Mouse (Mus musculus): Measurements from ENCODE around the gene Inhba.

Inhba gene

DNA sequence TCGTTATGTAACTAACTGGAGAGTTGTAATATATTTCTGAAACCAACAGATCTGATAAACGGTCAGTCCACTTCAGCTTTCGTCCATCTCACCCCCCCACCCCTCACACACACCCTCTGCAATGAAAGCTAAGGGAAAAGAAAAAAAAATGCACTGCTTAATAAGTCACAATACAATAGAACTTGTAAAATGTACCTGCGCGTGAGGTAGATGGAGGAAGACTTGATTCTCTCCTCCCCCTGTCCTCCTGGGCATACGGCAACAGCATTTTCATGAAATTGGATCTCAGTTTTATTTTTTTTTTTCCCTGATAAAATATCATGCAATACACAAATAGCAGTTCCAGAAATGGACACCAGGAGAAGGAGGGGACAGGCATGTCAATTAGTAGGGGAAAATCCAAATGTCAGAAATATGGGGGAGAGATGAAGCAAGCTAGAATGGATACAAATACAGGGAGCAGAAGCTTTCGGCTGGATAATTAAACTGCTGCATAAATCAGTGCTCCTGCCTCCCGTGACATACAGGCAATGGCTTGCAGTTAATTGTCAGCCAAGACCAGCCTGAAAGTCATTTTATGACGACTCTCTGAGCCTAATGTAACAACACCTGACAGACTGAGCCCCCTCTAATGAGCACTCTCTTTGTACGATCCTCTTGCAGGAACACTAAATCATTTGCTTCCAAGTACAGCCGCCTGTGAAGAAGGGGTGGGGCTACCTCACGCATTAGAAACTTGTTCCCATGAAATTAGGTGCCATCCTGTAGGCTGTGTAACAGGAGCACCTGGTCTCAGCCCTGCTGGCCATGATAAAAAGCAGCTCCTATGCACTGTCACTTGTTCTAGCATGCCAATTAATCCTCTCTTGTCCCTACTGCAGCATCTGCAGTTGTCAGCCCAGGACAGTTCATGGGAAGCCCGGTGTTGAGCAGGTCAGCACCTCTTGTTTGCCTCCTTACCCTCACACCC, 11.7 kb downstream of the Inhba start:
- peak; percentile 29 for DNase-seq (ENCODE audit: low read depth)

DNA sequence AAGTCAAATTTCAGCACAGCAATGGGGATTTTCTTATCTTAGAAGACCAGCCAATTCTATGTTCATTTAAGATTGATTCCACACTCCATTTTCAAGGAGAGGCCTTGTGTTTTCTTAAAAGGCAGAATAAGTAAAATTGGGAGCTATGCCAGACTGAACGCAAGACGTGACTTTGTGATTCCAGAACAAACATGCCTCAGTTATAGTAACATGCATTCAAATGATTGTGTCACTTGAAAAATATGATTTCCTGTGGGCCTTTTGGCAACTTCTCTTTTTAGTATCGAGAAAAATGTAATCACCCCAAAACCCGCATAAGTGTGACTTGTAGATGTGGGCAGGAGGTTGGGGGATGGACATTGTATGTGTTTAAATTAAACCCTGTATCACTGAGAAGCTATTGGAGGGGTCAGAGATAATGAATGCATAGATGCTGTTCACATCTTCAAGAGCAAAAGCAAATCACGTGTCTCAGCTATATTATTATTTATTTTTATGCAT, 19.0 kb downstream of the Inhba start:
- no peak for DNase-seq (ENCODE audit: low read depth)

DNA sequence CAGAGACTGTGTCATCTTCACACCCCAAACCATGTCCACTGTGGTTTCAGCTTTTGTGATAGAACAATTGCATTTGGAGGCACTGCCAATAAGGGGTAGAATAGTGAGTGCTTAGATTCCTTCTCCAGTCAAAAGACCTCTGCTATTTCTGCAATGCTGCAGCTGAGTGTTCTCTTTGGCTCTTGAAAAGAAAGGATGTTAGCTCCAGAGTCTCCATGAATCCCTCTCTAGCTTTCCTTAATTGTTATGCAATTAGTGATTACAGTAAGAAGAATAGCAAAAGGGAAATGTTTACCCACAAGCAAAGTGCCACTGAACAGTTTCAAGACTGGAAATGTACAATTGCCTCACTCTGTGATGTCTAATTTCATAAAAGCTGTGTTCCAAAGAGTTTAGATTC, 20.8 kb downstream of the Inhba start:
- DNase-seq (ENCODE audit: low read depth): no peak

DNA sequence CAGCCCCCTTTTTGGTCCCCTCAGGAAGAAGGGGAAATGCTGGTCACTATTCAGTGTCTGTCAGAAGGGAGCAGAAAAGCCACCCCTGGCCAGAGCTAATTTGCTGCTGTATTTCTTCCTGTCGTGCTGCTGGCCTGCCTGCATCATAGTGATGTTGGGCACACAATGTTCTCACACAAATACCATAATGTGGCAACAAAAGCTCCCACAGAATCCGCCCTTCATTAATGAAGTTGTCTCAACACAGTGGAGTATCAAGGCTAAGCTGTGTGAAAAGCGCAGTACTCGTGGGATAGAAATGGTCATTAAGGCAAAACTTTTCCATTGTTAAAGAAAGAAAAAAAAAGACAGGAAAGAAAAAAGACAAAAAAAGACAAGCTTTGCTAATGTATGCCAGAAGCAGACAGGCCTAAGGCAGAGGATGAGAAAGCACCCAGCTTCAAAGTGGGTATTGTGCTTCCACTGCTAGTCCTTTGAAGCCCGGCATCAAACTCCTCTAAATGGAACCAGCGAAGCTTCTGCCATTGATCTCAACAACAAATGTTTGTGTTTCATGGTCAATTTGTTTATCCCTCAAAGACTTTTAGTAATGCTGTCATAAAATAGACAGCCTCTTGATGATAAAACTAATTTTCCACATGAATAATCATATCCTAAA, 21.4 kb downstream of the Inhba start:
- DNase-seq (ENCODE audit: low read depth): no peak

DNA sequence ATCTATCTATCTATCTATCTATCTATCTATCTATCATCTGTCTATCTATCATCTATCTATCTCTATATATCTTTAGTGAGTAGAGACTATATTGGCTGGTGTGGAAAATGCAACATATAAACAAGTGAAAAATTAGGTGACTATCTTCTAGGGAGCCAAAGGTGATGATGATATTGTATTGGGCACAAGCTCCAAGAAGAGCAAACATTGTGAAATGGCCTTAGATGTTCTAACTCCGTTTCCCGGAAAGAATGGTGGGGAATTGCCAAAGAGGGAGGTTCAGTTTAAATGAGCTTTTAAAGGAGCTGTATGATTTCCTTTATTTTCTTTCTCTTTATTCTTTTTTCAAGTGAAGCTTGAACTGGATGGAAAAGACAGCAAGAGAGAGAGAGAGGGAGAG, 57.4 kb downstream of the Inhba start:
- DNase-seq (ENCODE audit: low read depth): no peak

DNA sequence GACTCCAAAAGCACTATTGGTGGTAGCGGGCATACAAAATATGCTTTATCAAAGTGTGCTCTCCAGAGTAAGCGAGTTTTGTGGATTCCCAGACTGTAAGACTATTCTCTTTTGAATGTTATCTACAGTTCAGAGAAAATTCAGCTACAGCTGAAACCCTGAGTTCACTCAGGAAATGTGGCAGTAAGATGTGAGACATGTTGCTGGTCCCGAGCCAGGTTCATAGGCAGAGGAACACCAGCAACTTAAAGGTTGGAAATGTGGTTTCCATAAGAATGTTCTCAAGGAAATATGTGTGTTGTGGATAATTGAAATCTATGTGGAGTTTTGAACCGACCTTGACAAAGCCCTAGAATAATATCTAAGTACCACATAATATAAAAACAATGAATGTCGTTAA, 65.6 kb downstream of the Inhba start:
- DNase-seq (ENCODE audit: low read depth): peak; percentile 9

DNA sequence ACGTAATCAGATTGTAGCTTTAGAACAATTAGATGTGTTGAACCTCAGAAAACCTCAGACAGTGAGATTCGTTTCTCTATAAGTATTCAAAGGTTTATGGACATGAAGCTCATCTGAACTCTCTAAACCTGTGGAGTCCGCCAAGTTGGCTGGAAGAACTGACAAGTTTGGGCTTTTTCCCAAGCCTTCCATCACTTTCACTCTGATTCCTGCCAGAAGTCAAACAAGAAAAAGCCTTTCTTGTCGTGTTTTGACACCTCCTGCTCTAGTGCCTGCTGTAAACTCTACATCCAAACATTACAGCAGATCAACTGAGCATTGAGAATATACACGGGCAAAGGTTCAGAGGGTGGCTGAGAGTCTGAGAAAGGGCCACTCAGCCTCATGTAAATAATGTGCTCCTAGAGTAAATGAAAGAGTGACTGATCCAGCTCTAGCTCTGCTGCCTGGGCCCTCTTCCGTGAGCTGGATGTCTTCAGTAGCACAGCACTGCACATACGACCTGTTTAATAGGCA, 66.6 kb downstream of the Inhba start:
- peak; percentile 6 for DNase-seq (ENCODE audit: low read depth)

DNA sequence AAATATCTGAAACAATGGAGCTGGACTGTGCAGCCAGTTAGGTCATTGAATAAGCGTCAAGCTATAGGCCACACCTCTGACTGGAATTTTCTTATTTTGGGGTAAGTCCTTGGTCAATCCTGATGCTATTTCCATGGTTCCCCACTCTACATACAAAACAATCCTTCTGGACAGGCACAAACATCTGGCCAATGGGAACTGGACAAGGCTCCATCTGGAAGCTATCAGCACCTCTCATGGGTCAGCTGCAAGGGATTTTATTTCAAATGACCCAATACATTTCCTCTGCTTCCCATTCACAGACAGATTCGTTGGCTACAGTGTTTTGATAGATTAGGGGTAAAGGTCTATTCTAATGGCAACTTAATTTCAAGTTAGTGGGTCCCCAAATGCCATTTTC, 68.6 kb downstream of the Inhba start:
- peak; percentile 5 for DNase-seq (ENCODE audit: low read depth)
